Mouse (Mus musculus): Measurements from ENCODE around the gene Il24. TPM values are rescaled to one million over a fixed set of nuclear protein-coding genes. Genes with fewer than 3 reads are reported as not detected.

Gene Il24
- not detected in 2 replicates for polyA plus RNA-seq (2021; fragmentation: Nextera tagmentation)
- long read RNA-seq, experiment 1, result 0 reads
- long read RNA-seq, experiment 2, result 0 reads

GRCm38 (mm10) chr1:130887354-130887753, at the start of gene Il24:
Gene Il24, minus strand, starts transcription at chr1:130887454.

DNA sequence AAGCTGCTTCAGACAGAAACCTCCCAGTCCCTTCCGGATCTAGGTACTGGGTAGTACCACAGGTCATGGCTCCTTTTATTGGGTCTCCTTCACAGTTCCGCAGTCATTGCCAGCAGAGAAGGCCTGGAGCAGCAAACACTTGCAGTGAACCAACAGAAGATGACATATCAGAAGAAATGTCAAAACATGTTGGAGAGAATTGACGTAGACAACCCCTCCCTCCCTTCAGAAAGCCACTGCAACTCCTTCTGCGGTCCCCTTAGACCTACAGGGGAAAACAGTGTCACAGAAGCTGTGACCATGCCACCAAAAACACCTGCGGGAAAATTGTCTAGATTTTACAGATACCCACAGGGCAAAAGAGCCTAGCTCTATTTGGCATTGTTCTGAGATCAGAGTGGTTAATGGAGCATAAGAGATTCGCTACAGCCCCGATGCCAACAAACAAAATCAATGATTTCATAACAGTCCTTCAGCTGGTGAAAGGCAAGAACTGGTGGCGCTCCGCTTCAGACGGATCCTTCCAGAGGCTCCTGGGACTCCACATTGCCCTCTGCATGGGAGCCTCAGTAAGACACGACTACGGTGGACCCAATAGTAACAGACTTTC, 24.3 kb upstream of the Il24 start, which contains the start of gene Il20:
Gene Il20 (minus strand): TSS at position 51 of the 610 bp plus-strand sequence.

DNA sequence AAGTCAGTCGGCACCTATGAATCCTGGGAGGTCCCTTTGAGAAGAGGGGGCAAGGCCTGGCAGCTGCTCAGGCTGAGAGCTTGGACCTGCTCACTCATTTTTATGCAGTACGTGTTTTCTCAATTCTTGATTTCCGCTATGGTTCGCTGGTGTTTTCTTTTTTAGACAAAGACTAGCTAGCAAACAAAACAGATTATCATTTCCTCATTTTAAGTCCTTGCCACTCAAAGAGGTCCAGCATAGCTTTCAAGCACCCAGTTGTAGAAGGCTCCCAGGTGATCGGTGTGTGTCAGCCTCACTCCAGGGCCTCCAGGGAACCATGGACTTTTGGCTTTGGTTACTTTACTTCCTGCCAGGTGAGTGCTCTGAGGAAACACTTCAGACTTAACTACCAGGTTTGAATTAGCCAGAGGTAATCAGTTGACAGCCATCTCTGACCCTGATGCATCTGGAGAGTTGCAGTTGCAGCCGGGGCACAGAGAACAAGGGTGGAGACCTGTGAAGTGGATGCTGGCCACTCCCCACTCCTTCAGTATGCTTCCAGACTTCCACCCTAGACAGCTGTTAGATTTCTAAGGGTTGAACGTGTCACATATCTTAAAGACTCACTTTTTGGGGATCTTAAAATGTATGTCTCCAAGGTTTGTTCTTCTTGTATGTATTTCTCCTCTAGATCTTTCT, 21.6 kb downstream of the Il24 start, which contains the start of gene Fcmr:
Gene Fcmr (plus strand): TSS at position 129 of the 681 bp plus-strand sequence.

Other genes with a start within 250 kb of the Il24 start
- gene C4bp, start 225.8 kb downstream of the Il24 start, polyA plus RNA-seq (2021; fragmentation: Nextera tagmentation), result not detected in 2 replicates
- gene Gm29427, start 171.7 kb downstream of the Il24 start, polyA plus RNA-seq (2021; fragmentation: Nextera tagmentation), result not detected in 2 replicates
- 20.3 and 28.7 TPM in 2 replicates for gene Yod1, start 170.1 kb downstream of the Il24 start, polyA plus RNA-seq (2021; fragmentation: Nextera tagmentation)
- gene Pfkfb2, start 158.2 kb downstream of the Il24 start, polyA plus RNA-seq (2021; fragmentation: Nextera tagmentation), result 6.5 and 7.2 TPM in 2 replicates
- gene AA986860, start 155.5 kb downstream of the Il24 start, polyA plus RNA-seq (2021; fragmentation: Nextera tagmentation), result 0.89 and 0.95 TPM in 2 replicates
- not detected in 2 replicates for gene Fcamr, start 86.6 kb downstream of the Il24 start, polyA plus RNA-seq (2021; fragmentation: Nextera tagmentation)
- gene Pigr, start 60.8 kb downstream of the Il24 start, polyA plus RNA-seq (2021; fragmentation: Nextera tagmentation), result 0.06 TPM in 1 of 2 replicates, not detected in the other
- gene Fcmr, start 21.8 kb downstream of the Il24 start, polyA plus RNA-seq (2021; fragmentation: Nextera tagmentation), result 0.35 and 0.97 TPM in 2 replicates
- not detected in 2 replicates for gene Il20, start 24.0 kb upstream of the Il24 start, polyA plus RNA-seq (2021; fragmentation: Nextera tagmentation)
- gene Il19, start 52.7 kb upstream of the Il24 start, polyA plus RNA-seq (2021; fragmentation: Nextera tagmentation), result not detected in 2 replicates
- gene Il10, start 132.4 kb upstream of the Il24 start, polyA plus RNA-seq (2021; fragmentation: Nextera tagmentation), result not detected in 2 replicates
- gene Mapkapk2, start 210.4 kb upstream of the Il24 start, polyA plus RNA-seq (2021; fragmentation: Nextera tagmentation), result 3.1 and 3.2 TPM in 2 replicates

Measured in left cerebral cortex, adult 6 months (tissue).